Mouse (Mus musculus): ENCODE data around the gene Sdf2. TPM values are rescaled to one million over a fixed set of nuclear protein-coding genes. Genes with fewer than 3 reads are reported as not detected.

The Sdf2 gene
- total and polyA plus RNA-seq, 2 experiments from 2014 or later, result 112 to 113 TPM

- WGBS, result 75% methylated on average over 7 of the region's 7 CpGs
- no peak overlapping the region for H3K27ac ChIP-seq
- no peaks in the 10 kb centered on the region for H3K9me3 ChIP-seq (ENCODE audit: low read length)
- H3K4me1 ChIP-seq (ENCODE audit: insufficient read depth, low read length), result no peaks in the 10 kb centered on the region
- H3K4me2 ChIP-seq (ENCODE audit: low read depth, low read length), result no peak overlapping the region
- no peak overlapping the region for H3K4me3 ChIP-seq (ENCODE audit: low read length)
- peaks cover 80% of the 10 kb centered on the region for H3K36me3 ChIP-seq (ENCODE audit: insufficient read depth, low read length)
- no peak for DNase-seq (ENCODE audit: low spot score)
- no peak for TF ChIP-seq CTCF (IDR thresholded peaks at IDR 0.05; ENCODE audit: low read depth)
- H3K9ac ChIP-seq (replicated peaks; ENCODE audit: low read length), result no peak overlapping the region
- no peaks in the 10 kb centered on the region for H3K27me3 ChIP-seq (ENCODE audit: insufficient read depth, low read length)
- ATAC-seq, result no peak
These were observed 34.9 kb upstream of the Sdf2 start for GRCm38 (mm10) chr11:78210615-78211014.

- no peak for ATAC-seq
- WGBS, result 91% methylated on average over 5 of the region's 5 CpGs
- no peak overlapping the region for H3K27ac ChIP-seq
These were observed 34.0 kb upstream of the Sdf2 start for GRCm38 (mm10) chr11:78211513-78211912.

GRCm38 (mm10) chr11:78213086-78213817 is 32.3 kb upstream of the Sdf2 start:
- WGBS, result 97% methylated on average over 14 of the region's 14 CpGs
- no peak overlapping the region for H3K27ac ChIP-seq
- H3K9ac ChIP-seq (replicated peaks; ENCODE audit: low read length), result no peak overlapping the region
- H3K27me3 ChIP-seq (ENCODE audit: insufficient read depth, low read length), result no peaks in the 10 kb centered on the region
- no peak overlapping the region for H3K4me2 ChIP-seq (ENCODE audit: low read depth, low read length)
- peaks cover 75% of the 10 kb centered on the region for H3K36me3 ChIP-seq (ENCODE audit: insufficient read depth, low read length)
- DNase-seq (ENCODE audit: low spot score) (no peak), ATAC-seq (no peak)
- H3K4me3 ChIP-seq (ENCODE audit: low read length), result no peak overlapping the region
- no peaks in the 10 kb centered on the region for H3K4me1 ChIP-seq (ENCODE audit: insufficient read depth, low read length)
- no peaks in the 10 kb centered on the region for H3K9me3 ChIP-seq (ENCODE audit: low read length)
- TF ChIP-seq CTCF (IDR thresholded peaks at IDR 0.05; ENCODE audit: low read depth), result no peak

More at GRCm38 (mm10) chr11:78211513-78211912, 34.0 kb upstream of the Sdf2 start:
- no peaks in the 10 kb centered on the region for H3K9me3 ChIP-seq (ENCODE audit: low read length)
- no peak overlapping the region for H3K4me2 ChIP-seq (ENCODE audit: low read depth, low read length)
- DNase-seq (ENCODE audit: low spot score), result no peak
- no peak overlapping the region for H3K9ac ChIP-seq (replicated peaks; ENCODE audit: low read length)
- TF ChIP-seq CTCF (IDR thresholded peaks at IDR 0.05; ENCODE audit: low read depth), result no peak
- peaks cover 78% of the 10 kb centered on the region for H3K36me3 ChIP-seq (ENCODE audit: insufficient read depth, low read length)
- no peak overlapping the region for H3K4me3 ChIP-seq (ENCODE audit: low read length)
- H3K4me1 ChIP-seq (ENCODE audit: insufficient read depth, low read length), result no peaks in the 10 kb centered on the region
- H3K27me3 ChIP-seq (ENCODE audit: insufficient read depth, low read length), result no peaks in the 10 kb centered on the region

GRCm38 (mm10) chr11:78215709-78216317 is 29.7 kb upstream of the Sdf2 start:
- H3K4me3 ChIP-seq (ENCODE audit: low read length), result no peak overlapping the region
- peaks cover 74% of the 10 kb centered on the region for H3K36me3 ChIP-seq (ENCODE audit: insufficient read depth, low read length)
- H3K4me2 ChIP-seq (ENCODE audit: low read depth, low read length), result no peak overlapping the region
- no peaks in the 10 kb centered on the region for H3K4me1 ChIP-seq (ENCODE audit: insufficient read depth, low read length)
- H3K27me3 ChIP-seq (ENCODE audit: insufficient read depth, low read length), result no peaks in the 10 kb centered on the region
- H3K9me3 ChIP-seq (ENCODE audit: low read length), result no peaks in the 10 kb centered on the region
- no peak for TF ChIP-seq CTCF (IDR thresholded peaks at IDR 0.05; ENCODE audit: low read depth)
- H3K27ac ChIP-seq, result peak overlapping the region; percentile 82
- H3K9ac ChIP-seq (replicated peaks; ENCODE audit: low read length), result no peak overlapping the region
- 72% methylated on average over 11 of the region's 11 CpGs for WGBS
- ATAC-seq (peak; percentile 97), DNase-seq (ENCODE audit: low spot score) (peak; percentile 71)

GRCm38 (mm10) chr11:78223586-78223985 is 22.0 kb upstream of the Sdf2 start:
- H3K27me3 ChIP-seq (ENCODE audit: insufficient read depth, low read length), result no peaks in the 10 kb centered on the region
- DNase-seq (ENCODE audit: low spot score) (no peak), ATAC-seq (no peak)
- no peak overlapping the region for H3K4me2 ChIP-seq (ENCODE audit: low read depth, low read length)
- H3K9ac ChIP-seq (replicated peaks; ENCODE audit: low read length), result no peak overlapping the region
- WGBS, result 86% methylated on average over 4 of the region's 4 CpGs
- H3K4me1 ChIP-seq (ENCODE audit: insufficient read depth, low read length), result no peaks in the 10 kb centered on the region
- H3K36me3 ChIP-seq (ENCODE audit: insufficient read depth, low read length), result peaks cover 95% of the 10 kb centered on the region
- H3K27ac ChIP-seq, result no peak overlapping the region
- H3K9me3 ChIP-seq (ENCODE audit: low read length), result no peaks in the 10 kb centered on the region
- TF ChIP-seq CTCF (IDR thresholded peaks at IDR 0.05; ENCODE audit: low read depth), result no peak
- H3K4me3 ChIP-seq (ENCODE audit: low read length), result no peak overlapping the region

- peaks cover 67% of the 10 kb centered on the region for H3K36me3 ChIP-seq (ENCODE audit: insufficient read depth, low read length)
- H3K27ac ChIP-seq, result no peak overlapping the region
- WGBS, result 96% methylated on average over 6 of the region's 6 CpGs
- ATAC-seq (no peak), DNase-seq (ENCODE audit: low spot score) (no peak)
- H3K4me3 ChIP-seq (ENCODE audit: low read length), result no peak overlapping the region
- no peaks in the 10 kb centered on the region for H3K9me3 ChIP-seq (ENCODE audit: low read length)
- no peak overlapping the region for H3K4me2 ChIP-seq (ENCODE audit: low read depth, low read length)
- H3K9ac ChIP-seq (replicated peaks; ENCODE audit: low read length), result no peak overlapping the region
- TF ChIP-seq CTCF (IDR thresholded peaks at IDR 0.05; ENCODE audit: low read depth), result no peak
- H3K4me1 ChIP-seq (ENCODE audit: insufficient read depth, low read length), result no peaks in the 10 kb centered on the region
- H3K27me3 ChIP-seq (ENCODE audit: insufficient read depth, low read length), result no peaks in the 10 kb centered on the region
These were observed 14.0 kb upstream of the Sdf2 start for GRCm38 (mm10) chr11:78231518-78231917.

Data from hindbrain, postnatal 0 days (tissue).